Mouse (Mus musculus) heart, postnatal 0 days (tissue): ENCODE measurements at regions not wholly inside any gene's neighbourhood (a gene's known extent, or its start where the extent isn't known, plus 50 kb on each side); places are given as distances from the start of the nearest gene placed in this dataset.

Experiments
- ATAC-seq: fragments of 200-750 bp; cut with Nextera tagmentation; 2 replicates; pipeline ENCODE4 v1.8.0; 2017; ENCODE audit warnings: low read depth, moderate number of reproducible peaks, moderate library complexity; ENCODE audit not compliant: insufficient read depth
- DNase-seq: peaks from one replicate; pipeline ENCODE4 v3.0.0-alpha.2; 2016; ENCODE audit warnings: low spot score
- H3K27ac ChIP-seq: fragments of 300-500 bp; sonication (generic); 2 replicates; pipeline ENCODE4 v1.5.1; 2014; ENCODE audit warnings: low read depth, mild to moderate bottlenecking
- H3K27me3 ChIP-seq: fragments of 300-500 bp; sonication (generic); 2 replicates; pipeline ENCODE4 v1.6.1; 2014; ENCODE audit warnings: low read length, mixed read lengths; ENCODE audit not compliant: control insufficient read depth, insufficient read depth
- H3K36me3 ChIP-seq: fragments of 300-500 bp; sonication (generic); replicated peaks from 2 replicates; pipeline ENCODE4 v1.6.1; 2014; ENCODE audit warnings: low read length, mixed read lengths; ENCODE audit not compliant: control insufficient read depth, insufficient read depth
- H3K4me1 ChIP-seq: fragments of 300-500 bp; sonication (generic); 2 replicates; pipeline ENCODE4 v1.6.1; 2014; ENCODE audit warnings: antibody characterized with exemption; ENCODE audit not compliant: control insufficient read depth, insufficient read depth
- H3K4me2 ChIP-seq: fragments of 300-500 bp; sonication (generic); 2 replicates; pipeline ENCODE4 v1.6.1; 2014; ENCODE audit warnings: low read depth, mild to moderate bottlenecking, low read length, moderate library complexity
- H3K4me3 ChIP-seq: fragments of 300-500 bp; sonication (generic); 2 replicates; pipeline ENCODE4 v1.5.1; 2014; ENCODE audit warnings: low read depth, low read length
- H3K9ac ChIP-seq: fragments of 300-500 bp; sonication (generic); replicated peaks from 2 replicates; pipeline ENCODE4 v1.6.1; 2014; ENCODE audit warnings: low read depth, low read length, mixed read lengths
- H3K9me3 ChIP-seq: fragments of 300-500 bp; sonication (generic); replicated peaks from 2 replicates; pipeline ENCODE4 v1.6.1; 2016; ENCODE audit warnings: low read length; ENCODE audit not compliant: control insufficient read depth
- CTCF ChIP-seq: IDR thresholded peaks from 2 replicates; pipeline ENCODE4 v1.5.1; 2016; ENCODE audit warnings: antibody characterized with exemption, control low read depth, low read depth
- EP300 ChIP-seq: IDR thresholded peaks from 2 replicates; pipeline ENCODE4 v1.6.1; 2016; ENCODE audit warnings: antibody characterized with exemption, low read depth
- WGBS: fragments of 180-500 bp; shearing (Covaris S2); extraction: QIAGEN DNeasy Blood & Tissue Kit; methylation state at CpG from one replicate; pipeline ENCODE4 v1.1.7; 2014; 5-methylcytosine and 5-hydroxymethylcytosine counted together

DNA sequence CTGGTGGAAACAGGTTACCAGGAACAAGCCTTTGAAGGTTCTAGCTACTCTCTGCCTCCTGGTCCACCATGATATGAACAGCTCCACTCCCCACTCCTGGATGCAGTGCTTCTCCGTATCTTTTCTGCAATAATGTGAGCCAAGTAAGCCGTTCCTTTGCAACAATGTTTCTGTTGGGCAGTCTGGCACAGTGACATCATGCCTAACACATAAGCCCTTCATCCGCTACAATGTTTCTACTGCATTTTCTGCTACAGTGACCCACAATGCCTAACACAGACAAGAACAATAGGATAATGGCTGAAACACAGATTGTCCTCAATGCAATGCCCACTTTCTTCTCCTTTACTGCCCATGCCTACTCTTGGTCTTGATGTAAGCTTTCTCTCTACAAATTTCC is 98.9 kb upstream of the Irf2bp2 start:
- Histone ChIP-seq H3K27ac (peak overlapping the region; percentile 52), H3K4me2 (no peak overlapping the region), H3K4me1 (peaks cover 14% of the 10 kb centered on the region; the same call in 1 of the 2 replicates), H3K9ac (no peak overlapping the region), H3K4me3 (no peak overlapping the region), H3K36me3 (no peaks in the 10 kb centered on the region), H3K27me3 (no peaks in the 10 kb centered on the region), H3K9me3 (no peaks in the 10 kb centered on the region)
- DNase-seq = no peak
- WGBS = 61% methylated on average over 3 of the region's 3 CpGs
- no peak for TF ChIP-seq EP300
- no peak for TF ChIP-seq CTCF
- 0 out of 2 replicates have a peak, but pooled peaks have one; percentile 15 for ATAC-seq

DNA sequence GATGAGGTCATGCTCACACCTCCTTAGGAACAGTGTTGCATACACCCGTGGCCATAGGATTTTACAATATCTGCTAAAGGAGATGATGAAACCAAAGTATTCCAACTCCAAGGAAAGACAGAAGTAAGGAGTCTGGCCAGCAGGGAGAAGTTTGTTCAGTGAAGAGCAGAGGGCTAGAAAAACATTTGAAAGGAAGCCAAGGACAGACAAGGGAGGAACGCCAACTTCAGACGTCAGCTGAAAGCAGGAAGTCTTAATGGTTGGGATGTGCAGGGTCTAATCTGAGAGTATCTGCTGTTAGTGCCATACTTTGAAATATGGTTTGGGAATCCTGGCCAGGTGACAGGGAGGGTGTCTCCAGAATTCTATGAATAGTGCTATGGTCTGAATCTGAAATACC is 98.5 kb upstream of the Irf2bp2 start:
- H3K4me2 ChIP-seq = no peak overlapping the region
- no peaks in the 10 kb centered on the region for H3K27me3 ChIP-seq
- TF ChIP-seq CTCF (no peak), EP300 (no peak)
- ATAC-seq (no peak), DNase-seq (peak; percentile 60)
- H3K4me1 ChIP-seq = peaks cover 14% of the 10 kb centered on the region; the same call in 1 of the 2 replicates
- H3K36me3 ChIP-seq = no peaks in the 10 kb centered on the region
- peak overlapping the region; percentile 52 for H3K27ac ChIP-seq
- no peak overlapping the region for H3K4me3 ChIP-seq
- no peaks in the 10 kb centered on the region for H3K9me3 ChIP-seq
- 25% methylated on average over 3 of the region's 3 CpGs for WGBS
- H3K9ac ChIP-seq = no peak overlapping the region

DNA sequence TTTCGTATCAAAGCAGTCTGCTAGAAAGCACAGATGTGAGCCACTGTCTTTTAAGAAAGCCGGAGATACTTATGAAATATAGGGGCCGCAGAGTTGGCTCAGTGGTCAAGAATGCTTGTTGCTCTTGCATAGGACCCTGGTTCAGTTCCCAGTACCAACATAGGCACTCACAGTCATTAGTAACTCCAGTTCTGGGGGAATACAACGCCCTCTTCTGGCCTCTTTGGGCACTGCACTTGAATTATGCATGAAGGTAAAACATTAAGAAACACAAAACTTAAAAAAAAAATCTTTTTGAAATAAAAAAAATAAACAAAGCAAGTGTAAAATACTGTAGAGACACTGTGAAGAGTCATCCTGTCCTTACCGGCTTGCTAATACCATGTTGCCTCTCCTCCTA is 94.7 kb upstream of the Irf2bp2 start:
- H3K36me3 ChIP-seq = no peaks in the 10 kb centered on the region
- ATAC-seq (no peak), DNase-seq (no peak)
- no peaks in the 10 kb centered on the region for H3K9me3 ChIP-seq
- H3K9ac ChIP-seq = no peak overlapping the region
- 0 out of 2 replicates have a peak, but pooled peaks have one; percentile 5 for TF ChIP-seq CTCF
- no peak for TF ChIP-seq EP300
- H3K4me3 ChIP-seq = no peak overlapping the region
- 79% methylated on average over 5 of the region's 5 CpGs for WGBS
- H3K4me2 ChIP-seq = no peak overlapping the region
- H3K27me3 ChIP-seq = no peaks in the 10 kb centered on the region
- no peak overlapping the region for H3K27ac ChIP-seq
- peaks cover 14% of the 10 kb centered on the region; the same call in 1 of the 2 replicates for H3K4me1 ChIP-seq

DNA sequence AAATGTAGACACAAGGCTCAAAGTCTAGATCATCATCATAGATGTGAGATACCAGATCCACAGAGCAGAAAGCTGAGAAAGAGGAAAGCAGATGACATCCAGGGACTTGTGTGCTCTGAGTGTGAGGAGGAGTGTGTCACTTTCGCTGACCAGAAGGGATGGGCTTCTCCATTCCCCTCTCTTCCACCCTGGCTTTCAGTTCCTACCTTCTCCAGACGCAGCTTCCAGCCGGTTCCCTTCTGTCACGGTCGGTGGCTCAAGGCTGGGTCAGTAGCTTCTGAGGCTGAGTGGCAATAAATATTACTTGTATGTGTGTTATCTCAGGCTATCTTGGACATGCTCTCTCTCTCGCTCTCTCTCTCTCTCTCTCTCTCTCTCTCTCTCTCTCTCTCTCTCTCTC is 94.2 kb upstream of the Irf2bp2 start:
- H3K4me2 ChIP-seq = no peak overlapping the region
- no peak overlapping the region for H3K4me3 ChIP-seq
- no peaks in the 10 kb centered on the region for H3K9me3 ChIP-seq
- no peaks in the 10 kb centered on the region for H3K36me3 ChIP-seq
- DNase-seq = no peak
- no peaks in the 10 kb centered on the region for H3K27me3 ChIP-seq
- H3K27ac ChIP-seq = no peak overlapping the region
- ATAC-seq = no peak
- 89% methylated on average over 6 of the region's 6 CpGs for WGBS
- peaks cover 13% of the 10 kb centered on the region; the same call in 1 of the 2 replicates for H3K4me1 ChIP-seq
- H3K9ac ChIP-seq = no peak overlapping the region
- TF ChIP-seq CTCF (no peak), EP300 (no peak)

DNA sequence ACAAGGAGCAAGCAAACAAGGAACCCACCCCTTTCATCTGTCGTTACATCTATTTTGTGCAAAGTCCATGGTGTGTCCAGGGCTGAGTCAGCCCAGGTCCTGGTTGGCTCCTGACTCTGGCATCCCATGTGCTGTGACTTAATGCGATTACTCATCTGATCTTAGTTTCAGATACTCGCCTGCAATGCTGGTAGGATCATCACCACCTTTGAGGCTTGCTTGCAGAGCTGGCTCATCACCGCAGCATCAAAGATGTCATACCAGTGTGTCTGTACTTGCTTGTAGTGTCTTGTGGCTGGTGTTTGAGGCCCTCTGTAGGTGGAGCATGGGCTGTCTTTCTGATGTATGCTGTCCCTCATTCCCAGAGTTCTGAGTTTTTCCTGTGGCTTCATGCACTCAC is 93.0 kb upstream of the Irf2bp2 start:
- H3K4me1 ChIP-seq = peaks cover 8% of the 10 kb centered on the region; the same call in 1 of the 2 replicates
- H3K9me3 ChIP-seq = no peaks in the 10 kb centered on the region
- no peak overlapping the region for H3K4me2 ChIP-seq
- WGBS = 82% methylated on average over 4 of the region's 4 CpGs
- DNase-seq (no peak), ATAC-seq (no peak)
- H3K27ac ChIP-seq = no peak overlapping the region
- no peak overlapping the region for H3K4me3 ChIP-seq
- H3K9ac ChIP-seq = no peak overlapping the region
- no peaks in the 10 kb centered on the region for H3K36me3 ChIP-seq
- no peaks in the 10 kb centered on the region for H3K27me3 ChIP-seq
- TF ChIP-seq EP300 = no peak
- 0 out of 2 replicates have a peak, but pooled peaks have one; percentile 6 for TF ChIP-seq CTCF

DNA sequence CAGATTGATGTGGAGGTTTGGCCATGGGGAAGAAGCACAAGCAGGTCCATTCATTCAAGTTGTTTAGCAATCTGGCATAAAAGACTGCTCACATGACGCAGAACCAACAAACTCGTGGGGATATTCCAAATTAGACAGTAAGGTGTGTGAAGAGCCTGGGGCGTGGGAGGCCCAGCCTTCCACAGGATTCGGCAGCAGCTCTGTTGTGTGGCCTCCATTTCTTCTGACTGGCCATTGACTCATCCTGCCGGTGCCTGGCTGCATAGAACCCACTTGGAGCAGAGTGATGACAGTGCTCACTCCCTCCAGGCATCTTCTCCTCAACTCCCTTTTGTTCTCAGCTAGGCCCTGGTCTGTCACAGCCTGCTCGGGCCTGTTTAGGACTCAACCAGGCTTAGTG is 91.6 kb upstream of the Irf2bp2 start:
- no peak overlapping the region for H3K27ac ChIP-seq
- ATAC-seq = no peak
- no peaks in the 10 kb centered on the region for H3K9me3 ChIP-seq
- H3K4me1 ChIP-seq = 0 out of 2 replicates have a peak, but pooled peaks cover 7% of the 10 kb centered on the region
- 74% methylated on average over 6 of the region's 6 CpGs for WGBS
- H3K9ac ChIP-seq = no peak overlapping the region
- H3K36me3 ChIP-seq = no peaks in the 10 kb centered on the region
- TF ChIP-seq CTCF (no peak), EP300 (no peak)
- H3K4me2 ChIP-seq = no peak overlapping the region
- no peak overlapping the region for H3K4me3 ChIP-seq
- no peak for DNase-seq
- H3K27me3 ChIP-seq = no peaks in the 10 kb centered on the region
